Mouse (Mus musculus): ENCODE measurements around the gene Fstl4.

The Fstl4 gene

GRCm38 (mm10) chr11:53229011-53229410 is 464.6 kb downstream of the Fstl4 start:
- no peak for DNase-seq (ENCODE audit: extremely low spot score)

GRCm38 (mm10) chr11:53231836-53232235 is 467.4 kb downstream of the Fstl4 start:
- DNase-seq (ENCODE audit: extremely low spot score), result no peak

- DNase-seq (ENCODE audit: extremely low spot score), result no peak
These were observed 469.2 kb downstream of the Fstl4 start for GRCm38 (mm10) chr11:53233590-53233989.

Data from embryo, embryonic 9.5 days (tissue).